Mouse (Mus musculus) lung, postnatal 36 days (tissue): ENCODE results near the gene Fbn1.

Experiments
- DNase-seq: peaks from one replicate; pipeline ENCODE4 v3.0.0; 2022; ENCODE audit warnings: mixed read lengths

Fbn1 gene

GRCm38 (mm10) chr2:125386221-125386965 is 121.4 kb downstream of the Fbn1 start:
- no peak for DNase-seq

DNA sequence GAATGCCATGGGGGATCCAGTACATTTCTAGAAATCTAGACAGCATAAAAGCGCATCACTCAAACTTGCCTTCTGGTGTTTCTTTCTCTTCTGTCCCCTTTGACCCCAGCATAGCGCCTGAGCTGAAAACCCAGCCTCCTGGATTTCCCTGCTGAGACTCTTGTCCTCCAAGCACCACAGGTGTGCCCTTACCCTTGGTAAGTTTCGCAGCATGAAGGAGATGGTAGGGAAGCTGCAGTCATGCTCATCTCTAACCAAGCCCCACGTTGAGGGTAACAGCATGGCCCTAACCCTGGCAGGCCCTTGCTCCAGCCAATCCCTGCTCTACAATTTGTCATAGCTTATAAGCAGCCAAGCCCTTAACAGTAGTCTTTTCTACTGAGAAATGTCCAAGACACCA is 122.9 kb downstream of the Fbn1 start:
- no peak for DNase-seq

DNA sequence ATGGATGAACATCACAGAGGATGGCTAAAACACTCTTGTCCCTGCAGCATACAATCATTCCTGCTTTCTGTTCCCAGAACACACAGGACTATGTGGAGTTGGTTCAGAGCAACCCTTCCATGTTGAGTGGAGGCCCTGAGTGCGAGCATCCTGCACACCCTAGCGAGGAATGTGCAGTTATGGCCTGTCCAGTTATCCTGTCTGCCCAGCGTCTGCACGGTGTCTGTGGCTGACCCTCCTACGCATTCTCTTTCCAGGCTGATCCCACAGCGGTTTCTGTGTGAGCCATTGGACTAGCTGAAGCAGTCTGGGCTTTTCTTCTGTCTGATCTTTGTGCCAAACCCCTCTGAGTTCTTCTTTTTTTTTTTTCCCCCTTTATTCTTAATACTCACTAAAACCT is 123.4 kb downstream of the Fbn1 start:
- DNase-seq, result no peak

DNA sequence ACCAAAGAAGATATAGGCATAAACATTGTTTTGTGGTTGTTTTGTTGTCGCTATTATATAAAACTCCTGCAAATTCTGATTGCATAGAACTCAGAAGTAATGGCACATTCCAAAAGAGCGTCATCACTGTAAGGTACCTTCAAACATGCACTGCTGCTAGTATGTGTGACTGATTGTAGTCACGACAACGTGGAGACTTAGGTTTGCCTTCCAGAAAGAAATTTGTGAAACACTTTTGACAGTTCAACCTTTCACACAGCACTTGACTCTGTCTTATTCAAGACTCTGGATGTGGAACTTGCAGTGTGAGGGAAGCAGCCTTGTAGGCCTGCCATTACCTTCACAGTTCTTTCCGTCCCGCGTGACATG is 124.5 kb downstream of the Fbn1 start:
- DNase-seq, result no peak

- DNase-seq, result no peak
These were observed 125.0 kb downstream of the Fbn1 start for GRCm38 (mm10) chr2:125382613-125383272.

- no peak for DNase-seq
These were observed 127.7 kb downstream of the Fbn1 start for GRCm38 (mm10) chr2:125380086-125380485.

DNA sequence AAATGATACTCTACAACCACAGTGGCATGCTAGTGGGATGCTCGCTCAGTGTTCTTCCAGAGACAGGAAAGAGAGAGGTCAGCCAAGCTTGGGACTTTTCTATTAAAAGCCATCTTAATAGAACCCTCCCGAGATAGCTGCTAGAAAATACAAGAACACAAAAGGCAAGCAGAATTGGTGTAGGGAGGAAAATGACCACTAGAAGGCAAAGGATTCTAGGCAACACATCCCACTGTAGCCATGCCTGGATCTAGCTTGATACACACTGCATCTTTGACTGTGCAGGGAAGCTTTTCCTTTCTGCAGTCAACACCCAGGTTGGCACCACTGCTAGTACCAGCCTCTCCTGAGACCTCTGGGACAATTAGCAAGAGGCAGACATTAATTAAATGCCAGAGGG is 128.6 kb downstream of the Fbn1 start:
- DNase-seq, result no peak

DNA sequence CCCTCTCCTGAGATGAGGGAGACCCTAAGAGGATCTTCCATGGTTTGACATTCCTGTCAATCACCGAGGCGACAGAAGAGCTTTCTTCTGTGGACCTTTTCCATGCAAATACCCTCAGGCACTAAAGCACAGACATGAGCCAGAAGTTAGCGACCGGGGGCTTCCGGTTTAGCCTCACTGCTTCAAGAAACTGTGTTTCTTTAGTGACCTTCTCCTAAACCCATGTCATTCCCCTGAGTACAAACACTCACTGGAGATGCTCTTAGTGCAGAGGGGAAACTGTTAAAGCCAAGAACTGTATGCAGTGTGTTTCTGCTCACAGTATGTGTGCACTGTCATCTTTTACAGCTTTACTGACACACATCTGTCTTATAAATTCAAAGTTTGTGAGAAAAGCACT is 131.9 kb downstream of the Fbn1 start:
- DNase-seq, result no peak

- DNase-seq, result no peak
These were observed 132.5 kb downstream of the Fbn1 start for GRCm38 (mm10) chr2:125375301-125375700.

GRCm38 (mm10) chr2:125369666-125370065 is 138.1 kb downstream of the Fbn1 start:
- no peak for DNase-seq

- no peak for DNase-seq
These were observed 139.2 kb downstream of the Fbn1 start for GRCm38 (mm10) chr2:125368616-125369015.

GRCm38 (mm10) chr2:125361661-125362060 is 146.1 kb downstream of the Fbn1 start:
- DNase-seq, result no peak

- no peak for DNase-seq
These were observed 151.3 kb downstream of the Fbn1 start for GRCm38 (mm10) chr2:125356486-125356885.

- peak; percentile 19 for DNase-seq
These were observed 151.7 kb downstream of the Fbn1 start for GRCm38 (mm10) chr2:125356068-125356467.

GRCm38 (mm10) chr2:125355216-125355971 is 152.4 kb downstream of the Fbn1 start:
- peak; percentile 32 for DNase-seq

GRCm38 (mm10) chr2:125354587-125354986 is 153.2 kb downstream of the Fbn1 start:
- DNase-seq, result no peak

DNA sequence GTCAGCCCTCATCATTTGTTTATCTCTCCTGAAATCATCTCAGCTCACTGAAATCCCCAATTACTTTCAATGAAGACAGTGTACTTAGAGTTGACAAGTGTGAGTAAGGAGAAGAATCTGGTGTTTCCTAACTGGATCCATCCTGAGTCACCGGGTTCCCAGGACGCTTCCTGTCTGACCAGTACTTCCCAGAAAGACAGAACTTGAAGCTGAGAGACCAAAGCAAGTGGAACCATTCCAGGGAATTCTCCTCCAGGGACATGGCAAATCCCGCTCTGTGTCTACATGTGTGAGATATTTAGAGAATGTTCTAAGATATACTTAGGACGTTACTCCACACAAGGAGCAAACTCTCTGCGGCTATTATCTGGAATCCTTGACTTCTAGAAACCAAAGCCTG is 158.6 kb downstream of the Fbn1 start:
- DNase-seq, result peak; percentile 72

DNA sequence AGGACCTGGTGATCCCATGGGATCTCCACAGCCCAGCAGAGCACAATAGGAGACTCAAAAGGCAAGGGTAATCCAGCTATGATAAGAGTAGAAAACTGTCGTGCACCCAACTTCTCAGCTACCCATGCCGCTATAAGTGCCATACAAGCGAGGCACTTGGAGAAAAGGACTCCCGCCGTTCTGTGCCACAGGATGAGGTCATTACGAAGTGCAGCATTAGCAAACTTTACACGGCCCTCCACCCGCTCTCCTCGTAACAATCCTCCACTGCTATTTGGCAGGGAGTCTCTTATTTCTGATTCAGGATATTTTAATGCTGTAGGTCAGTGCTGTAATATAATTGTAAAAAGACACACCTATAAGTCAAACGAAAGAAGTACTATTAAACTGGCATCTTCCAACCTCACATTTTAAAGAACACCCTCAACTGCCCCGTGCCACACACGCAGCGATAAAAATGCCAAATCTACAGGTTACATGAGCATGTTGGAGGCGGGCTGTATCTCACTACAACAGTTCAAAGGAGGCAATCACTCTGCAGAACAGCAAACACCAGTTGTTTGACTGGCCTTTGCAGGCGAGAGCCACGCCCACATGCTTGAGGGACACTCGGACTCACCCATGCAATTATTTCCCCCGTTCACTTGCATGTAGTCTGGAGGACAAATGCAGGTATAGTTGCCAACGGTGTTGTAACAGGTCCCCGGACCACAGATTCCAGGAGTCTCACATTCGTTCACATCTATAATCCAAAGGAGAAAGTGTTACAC is 165.4 kb downstream of the Fbn1 start:
- peak; percentile 39 for DNase-seq

- no peak for DNase-seq
These were observed 167.4 kb downstream of the Fbn1 start for GRCm38 (mm10) chr2:125340381-125340780.

GRCm38 (mm10) chr2:125337239-125337638 is 170.6 kb downstream of the Fbn1 start:
- no peak for DNase-seq

- no peak for DNase-seq
These were observed 172.6 kb downstream of the Fbn1 start for GRCm38 (mm10) chr2:125335206-125335605.

DNA sequence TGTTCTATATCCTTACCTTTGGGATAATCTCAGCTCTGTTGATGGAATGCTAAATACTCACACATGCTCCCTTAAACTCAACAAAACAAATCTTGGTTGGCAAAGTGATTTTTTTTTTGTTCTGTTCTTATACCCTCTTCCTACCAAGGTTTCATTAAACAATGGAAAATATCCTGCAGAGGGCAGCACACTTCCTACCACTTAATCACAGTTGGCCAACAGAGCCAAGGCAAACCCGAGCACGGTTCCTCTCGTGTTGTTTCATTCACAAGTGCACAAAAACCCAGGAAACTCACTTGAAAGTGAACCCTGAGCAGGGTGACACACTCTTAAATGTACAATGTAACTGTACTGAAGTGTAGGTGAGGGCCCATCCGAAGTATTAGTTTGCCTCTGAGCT is 173.6 kb downstream of the Fbn1 start:
- DNase-seq, result peak; percentile 70

DNA sequence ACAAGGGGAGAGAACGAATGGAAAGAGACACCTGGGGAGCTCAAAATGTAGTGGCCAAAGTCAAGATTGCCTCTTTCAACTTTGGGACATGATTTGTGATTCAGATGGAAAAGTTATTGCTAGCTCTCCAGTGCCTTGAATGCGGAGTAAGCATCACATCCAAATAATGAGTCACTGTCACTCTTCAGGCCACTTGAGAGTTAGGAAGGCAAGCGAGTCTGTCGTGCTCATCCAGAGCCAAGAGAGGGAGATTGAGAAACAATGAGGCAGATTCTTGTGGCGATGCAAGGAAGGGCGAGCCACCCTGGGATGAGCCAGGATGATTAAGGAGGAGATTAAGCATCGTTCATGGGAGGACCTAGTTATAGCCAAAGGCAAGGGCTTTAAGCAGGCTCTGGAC is 176.2 kb downstream of the Fbn1 start:
- DNase-seq, result no peak
